Mouse (Mus musculus): ENCODE results near the gene Itpr3. TPM values are rescaled to one million over a fixed set of nuclear protein-coding genes. Genes with fewer than 3 reads are reported as not detected.

Gene Itpr3
- total and polyA plus RNA-seq, 2 experiments from 2014 or later = 0.58 to 4.0 TPM

DNA sequence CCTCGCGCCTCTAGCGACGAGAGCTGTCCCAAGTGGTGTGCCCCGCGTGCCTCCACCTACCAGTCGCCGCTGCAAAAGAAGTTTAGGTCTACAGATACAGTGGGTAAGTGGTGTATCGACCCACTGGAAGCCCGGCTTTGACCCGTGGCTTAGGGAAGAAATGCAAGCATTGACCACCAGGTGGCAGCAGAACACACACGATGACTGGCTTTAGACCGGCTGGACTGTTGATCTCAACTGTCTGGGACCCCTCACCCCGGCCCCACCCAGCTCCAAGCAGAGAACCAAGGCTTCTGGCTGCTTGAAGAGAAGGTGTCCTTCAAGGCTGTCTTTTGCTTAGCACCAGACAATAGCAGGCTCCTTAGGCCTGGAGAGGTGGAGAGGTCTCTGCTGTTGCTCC, 24.2 kb upstream of the Itpr3 start:
- ATAC-seq (peak; percentile 58; the same call in 1 of the 2 replicates), DNase-seq (ENCODE audit: low spot score) (peak; percentile 87)
- Histone ChIP-seq H3K9ac (replicated peaks; ENCODE audit: low read length) (no peak overlapping the region), H3K27me3 (ENCODE audit: insufficient read depth, low read length) (no peaks in the 10 kb centered on the region), H3K4me2 (ENCODE audit: low read depth, low read length) (0 out of 2 replicates have a peak overlapping the region, but pooled peaks have one; percentile 11), H3K36me3 (ENCODE audit: insufficient read depth, low read length) (no peaks in the 10 kb centered on the region), H3K4me3 (ENCODE audit: low read length) (no peak overlapping the region), H3K27ac (no peak overlapping the region), H3K4me1 (ENCODE audit: insufficient read depth, low read length) (0 out of 2 replicates have a peak, but pooled peaks cover 3% of the 10 kb centered on the region), H3K9me3 (ENCODE audit: low read length) (no peaks in the 10 kb centered on the region)
- WGBS = 2% methylated on average over 14 of the region's 14 CpGs
- TF ChIP-seq CTCF (IDR thresholded peaks at IDR 0.05; ENCODE audit: low read depth) = peak; percentile 96

DNA sequence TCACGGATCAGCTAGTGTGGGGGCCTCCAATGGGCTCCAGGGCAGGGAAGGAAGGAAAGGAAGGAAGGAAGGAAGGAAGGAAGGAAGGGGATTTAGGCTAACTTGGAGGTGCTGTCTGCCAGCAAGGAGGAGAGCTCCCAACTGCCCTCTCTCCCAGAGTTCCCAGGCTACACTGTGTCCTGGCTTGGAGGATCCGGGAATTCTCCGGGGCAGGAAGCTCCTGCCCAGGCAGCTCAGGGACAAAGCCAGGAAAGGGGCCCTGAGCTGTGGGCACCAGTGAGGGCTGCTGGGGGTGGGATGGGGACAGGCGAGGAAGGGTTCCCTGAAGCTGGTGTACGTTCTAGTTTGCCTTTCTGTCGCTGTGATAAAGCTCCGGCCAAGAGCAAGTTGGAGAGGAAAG, 20.6 kb upstream of the Itpr3 start:
- Histone ChIP-seq H3K4me1 (ENCODE audit: insufficient read depth, low read length) (peaks cover 11% of the 10 kb centered on the region; the same call in 1 of the 2 replicates), H3K27me3 (ENCODE audit: insufficient read depth, low read length) (no peaks in the 10 kb centered on the region), H3K27ac (no peak overlapping the region), H3K4me3 (ENCODE audit: low read length) (no peak overlapping the region), H3K4me2 (ENCODE audit: low read depth, low read length) (no peak overlapping the region), H3K36me3 (ENCODE audit: insufficient read depth, low read length) (no peaks in the 10 kb centered on the region), H3K9ac (replicated peaks; ENCODE audit: low read length) (no peak overlapping the region), H3K9me3 (ENCODE audit: low read length) (no peaks in the 10 kb centered on the region)
- WGBS = 74% methylated on average over 7 of the region's 7 CpGs
- TF ChIP-seq CTCF (IDR thresholded peaks at IDR 0.05; ENCODE audit: low read depth) = no peak
- DNase-seq (ENCODE audit: low spot score) (no peak), ATAC-seq (no peak)

DNA sequence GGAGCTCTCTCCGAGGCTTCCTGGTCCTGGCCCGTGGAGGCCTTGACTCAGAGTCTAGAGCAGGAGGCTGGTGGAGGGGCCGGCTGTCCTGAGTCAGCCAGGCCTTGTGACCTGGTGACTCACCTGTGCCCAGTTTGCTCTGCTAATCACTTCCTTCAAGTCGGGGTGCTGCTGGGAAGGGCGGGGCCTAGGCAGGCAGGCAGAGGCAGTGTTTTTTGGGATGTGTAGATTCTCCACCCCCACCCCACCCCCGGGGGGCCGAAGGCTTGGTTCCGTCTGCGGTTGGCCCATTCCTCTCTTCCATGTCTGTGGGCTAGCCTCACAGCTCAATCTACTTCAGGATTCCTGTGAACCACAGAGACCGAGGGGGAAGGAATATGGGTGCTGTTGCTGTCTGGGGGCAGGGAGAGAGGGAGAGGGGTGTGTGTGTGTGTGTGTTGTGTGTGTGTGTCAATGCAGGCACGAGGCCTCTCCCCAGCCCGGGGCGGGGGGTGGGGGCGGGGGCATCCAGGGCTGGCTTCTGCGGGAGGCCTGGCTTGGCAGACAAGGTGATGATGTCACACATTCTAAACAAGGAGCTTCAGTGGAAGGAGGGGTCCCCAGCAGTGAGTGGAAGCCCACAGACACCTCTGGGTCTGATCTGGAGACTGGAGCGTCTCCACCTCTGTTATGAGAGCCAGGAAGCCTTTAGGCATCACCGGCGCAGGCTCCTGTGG, 18.6 kb upstream of the Itpr3 start:
- Histone ChIP-seq H3K4me1 (ENCODE audit: insufficient read depth, low read length) (peaks cover 11% of the 10 kb centered on the region; the same call in 1 of the 2 replicates), H3K4me3 (ENCODE audit: low read length) (no peak overlapping the region), H3K36me3 (ENCODE audit: insufficient read depth, low read length) (no peaks in the 10 kb centered on the region), H3K9ac (replicated peaks; ENCODE audit: low read length) (no peak overlapping the region), H3K9me3 (ENCODE audit: low read length) (no peaks in the 10 kb centered on the region), H3K27me3 (ENCODE audit: insufficient read depth, low read length) (no peaks in the 10 kb centered on the region), H3K4me2 (ENCODE audit: low read depth, low read length) (no peak overlapping the region), H3K27ac (no peak overlapping the region)
- no peak for ATAC-seq
- 49% methylated on average over 18 of the region's 18 CpGs for WGBS
- no peak for DNase-seq (ENCODE audit: low spot score)
- no peak for TF ChIP-seq CTCF (IDR thresholded peaks at IDR 0.05; ENCODE audit: low read depth)

DNA sequence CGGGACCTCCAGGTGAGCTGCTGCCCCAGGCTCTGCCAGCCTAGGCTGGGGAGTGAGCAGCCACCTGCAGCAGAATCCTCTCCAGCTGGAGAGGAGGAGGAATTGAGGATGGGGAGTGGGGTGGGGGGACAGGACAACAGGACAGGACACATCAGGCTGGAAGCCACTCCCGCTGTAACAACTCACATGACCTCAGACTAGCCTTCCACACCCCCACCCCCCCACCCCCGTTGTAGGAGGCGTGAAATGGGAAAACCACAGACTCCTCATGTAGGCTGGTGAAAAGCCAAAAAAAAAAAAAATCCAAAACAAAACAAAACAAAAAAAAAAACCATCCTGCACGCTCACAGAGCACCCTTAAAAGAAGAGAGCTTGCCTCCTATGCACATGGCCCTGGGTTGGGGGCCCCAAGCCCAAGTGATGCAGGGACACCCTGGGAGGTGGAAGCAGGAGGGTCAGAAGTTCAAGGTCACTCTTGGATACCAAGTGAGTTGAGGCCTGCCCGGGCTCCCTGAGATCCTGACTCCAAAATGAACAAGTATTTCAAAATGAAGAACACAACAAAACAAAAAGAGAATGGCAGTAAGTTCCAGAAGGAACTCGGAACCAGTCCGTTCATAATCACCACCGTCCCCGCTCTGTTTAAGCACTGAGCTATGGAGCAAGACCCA, 17.5 kb upstream of the Itpr3 start:
- no peak for ATAC-seq
- WGBS = 73% methylated on average over 10 of the region's 10 CpGs
- Histone ChIP-seq H3K9me3 (ENCODE audit: low read length) (no peaks in the 10 kb centered on the region), H3K4me1 (ENCODE audit: insufficient read depth, low read length) (peaks cover 11% of the 10 kb centered on the region; the same call in 1 of the 2 replicates), H3K4me3 (ENCODE audit: low read length) (no peak overlapping the region), H3K36me3 (ENCODE audit: insufficient read depth, low read length) (no peaks in the 10 kb centered on the region), H3K4me2 (ENCODE audit: low read depth, low read length) (no peak overlapping the region), H3K27ac (no peak overlapping the region), H3K27me3 (ENCODE audit: insufficient read depth, low read length) (no peaks in the 10 kb centered on the region), H3K9ac (replicated peaks; ENCODE audit: low read length) (no peak overlapping the region)
- no peak for TF ChIP-seq CTCF (IDR thresholded peaks at IDR 0.05; ENCODE audit: low read depth)
- no peak for DNase-seq (ENCODE audit: low spot score)

DNA sequence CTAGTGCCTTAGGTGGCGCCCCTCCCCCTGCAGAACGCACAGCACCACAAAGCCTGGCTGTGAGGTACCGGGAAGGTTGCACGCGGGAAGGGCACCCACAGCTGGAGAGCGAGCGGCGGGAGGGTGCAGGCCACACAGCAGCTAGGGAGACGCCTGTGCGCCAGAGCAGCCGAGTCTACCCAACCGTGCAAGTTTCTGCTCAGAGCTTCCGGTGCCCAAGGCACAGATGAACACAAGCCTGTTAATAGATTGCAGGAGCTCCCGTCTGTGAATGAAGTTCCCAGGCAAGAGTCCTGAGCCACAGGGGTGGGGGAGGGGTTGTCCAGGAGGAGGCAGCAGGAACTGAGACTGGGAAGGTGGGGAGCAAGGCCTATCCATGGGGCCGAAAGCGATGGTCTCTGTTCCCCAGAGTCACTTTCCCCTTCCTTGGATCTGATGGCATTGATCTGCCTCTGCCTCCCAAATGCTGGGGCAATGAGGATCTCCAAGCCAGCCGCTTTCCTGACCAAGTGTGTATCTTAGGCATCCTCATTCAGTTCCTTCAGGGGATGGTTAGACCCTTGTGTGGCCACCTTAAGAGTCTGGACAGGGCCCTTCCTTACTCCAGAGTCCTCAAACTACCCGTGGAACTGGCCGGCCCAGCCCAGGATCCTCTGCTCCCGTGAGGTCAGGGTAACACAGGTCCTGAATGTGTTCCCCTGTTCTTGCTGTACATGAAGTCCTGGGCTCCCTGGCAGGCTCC, 16.6 kb upstream of the Itpr3 start:
- ATAC-seq (no peak), DNase-seq (ENCODE audit: low spot score) (peak; percentile 52)
- H3K9ac ChIP-seq (replicated peaks; ENCODE audit: low read length) = no peak overlapping the region
- no peaks in the 10 kb centered on the region for H3K27me3 ChIP-seq (ENCODE audit: insufficient read depth, low read length)
- WGBS = 12% methylated on average over 20 of the region's 20 CpGs
- no peak overlapping the region for H3K27ac ChIP-seq
- no peak for TF ChIP-seq CTCF (IDR thresholded peaks at IDR 0.05; ENCODE audit: low read depth)
- no peak overlapping the region for H3K4me3 ChIP-seq (ENCODE audit: low read length)
- H3K4me2 ChIP-seq (ENCODE audit: low read depth, low read length) = 0 out of 2 replicates have a peak overlapping the region, but pooled peaks have one; percentile 13
- H3K36me3 ChIP-seq (ENCODE audit: insufficient read depth, low read length) = no peaks in the 10 kb centered on the region
- no peaks in the 10 kb centered on the region for H3K9me3 ChIP-seq (ENCODE audit: low read length)
- H3K4me1 ChIP-seq (ENCODE audit: insufficient read depth, low read length) = peaks cover 11% of the 10 kb centered on the region; the same call in 1 of the 2 replicates

DNA sequence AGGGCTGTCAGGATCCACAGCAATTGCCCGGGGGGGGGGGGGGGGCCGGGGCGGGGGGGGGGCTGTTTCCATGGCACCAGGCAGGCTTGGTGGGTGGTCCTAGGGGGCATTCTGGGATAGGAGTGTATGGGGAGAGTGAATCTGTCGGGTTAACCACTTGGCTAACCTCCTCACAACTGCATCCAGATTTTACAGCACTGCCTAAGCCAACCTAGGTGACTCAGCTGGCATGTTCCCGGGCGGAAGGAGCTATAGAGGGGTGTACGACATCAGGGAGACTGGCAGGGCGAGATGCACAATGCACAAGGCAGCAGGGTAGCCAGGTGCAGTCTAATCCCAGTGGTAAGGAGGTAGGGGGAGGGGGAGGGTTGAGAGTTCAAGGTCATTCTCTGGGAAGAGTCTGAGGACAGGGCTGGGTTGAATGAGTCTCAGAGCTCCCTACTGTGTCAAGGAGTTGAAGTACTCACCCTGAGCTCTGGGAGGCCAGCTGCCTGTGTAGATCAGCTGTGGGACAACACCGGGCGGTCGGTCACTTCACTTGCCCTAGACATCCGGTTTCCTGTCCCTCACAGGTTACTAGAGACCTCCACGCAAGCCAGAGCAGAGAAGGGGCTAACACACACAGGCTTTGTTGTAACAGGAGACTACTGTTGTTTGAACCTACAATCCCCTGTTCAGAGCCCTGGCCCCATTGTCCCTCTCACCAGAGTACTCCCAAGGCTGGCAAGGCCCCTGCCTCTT, 15.9 kb upstream of the Itpr3 start:
- no peak for TF ChIP-seq CTCF (IDR thresholded peaks at IDR 0.05; ENCODE audit: low read depth)
- Histone ChIP-seq H3K36me3 (ENCODE audit: insufficient read depth, low read length) (no peaks in the 10 kb centered on the region), H3K4me3 (ENCODE audit: low read length) (no peak overlapping the region), H3K27ac (no peak overlapping the region), H3K4me1 (ENCODE audit: insufficient read depth, low read length) (peaks cover 11% of the 10 kb centered on the region; the same call in 1 of the 2 replicates), H3K4me2 (ENCODE audit: low read depth, low read length) (no peak overlapping the region), H3K27me3 (ENCODE audit: insufficient read depth, low read length) (no peaks in the 10 kb centered on the region), H3K9ac (replicated peaks; ENCODE audit: low read length) (no peak overlapping the region), H3K9me3 (ENCODE audit: low read length) (no peaks in the 10 kb centered on the region)
- no peak for DNase-seq (ENCODE audit: low spot score)
- ATAC-seq = peak; percentile 21; the same call in 1 of the 2 replicates
- WGBS = 54% methylated on average over 10 of the region's 13 CpGs
